Mouse (Mus musculus) midbrain, postnatal 0 days (tissue): ENCODE measurements at regions not wholly inside any gene's neighbourhood (a gene's known extent, or its start where the extent isn't known, plus 50 kb on each side); places are given as distances from the start of the nearest gene placed in this dataset.

Source experiments
- ATAC-seq: fragments of 200-750 bp; cut with Nextera tagmentation; 2 replicates; pipeline ENCODE4 v1.8.0; 2017; ENCODE audit warnings: moderate number of reproducible peaks, mild to moderate bottlenecking, moderate TSS enrichment, moderate library complexity; ENCODE audit not compliant: low FRiP score
- DNase-seq: peaks from one replicate; pipeline ENCODE4 v3.0.0-alpha.2; 2015; ENCODE audit warnings: low spot score
- H3K27ac ChIP-seq: fragments of 300-500 bp; sonication (generic); 2 replicates; pipeline ENCODE4 v1.5.1; 2014; ENCODE audit warnings: low read depth, mild to moderate bottlenecking, low read length, mixed read lengths
- H3K27me3 ChIP-seq: fragments of 300-500 bp; sonication (generic); 2 replicates; pipeline ENCODE4 v1.6.1; 2014; ENCODE audit warnings: low read length, control low read depth, mixed read lengths; ENCODE audit not compliant: insufficient read depth
- H3K36me3 ChIP-seq: fragments of 300-500 bp; sonication (generic); 2 replicates; pipeline ENCODE4 v1.6.1; 2014; ENCODE audit warnings: low read length, control low read depth, mixed read lengths; ENCODE audit not compliant: insufficient read depth
- H3K4me1 ChIP-seq: fragments of 300-500 bp; sonication (generic); 2 replicates; pipeline ENCODE4 v1.6.1; 2014; ENCODE audit warnings: mild to moderate bottlenecking, control low read depth, antibody characterized with exemption, low read length, mixed read lengths; ENCODE audit not compliant: insufficient read depth
- H3K4me2 ChIP-seq: fragments of 300-500 bp; sonication (generic); 2 replicates; pipeline ENCODE4 v1.6.1; 2014; ENCODE audit warnings: low read depth, mild to moderate bottlenecking, low read length, mixed read lengths; ENCODE audit not compliant: poor library complexity, severe bottlenecking
- H3K4me3 ChIP-seq: fragments of 300-500 bp; sonication (generic); 2 replicates; pipeline ENCODE4 v1.5.1; 2014; ENCODE audit warnings: low read depth, mild to moderate bottlenecking, low read length, moderate library complexity
- H3K9ac ChIP-seq: fragments of 300-500 bp; sonication (generic); replicated peaks from 2 replicates; pipeline ENCODE4 v1.6.1; 2014; ENCODE audit warnings: mild to moderate bottlenecking, low read length, moderate library complexity, mixed read lengths; ENCODE audit not compliant: poor library complexity, severe bottlenecking
- H3K9me3 ChIP-seq: fragments of 300-500 bp; sonication (generic); 2 replicates; pipeline ENCODE4 v1.6.1; 2016; ENCODE audit warnings: low read length, control low read depth
- CTCF ChIP-seq: IDR thresholded peaks from 2 replicates; pipeline ENCODE4 v1.5.1; 2016; ENCODE audit warnings: antibody characterized with exemption, mild to moderate bottlenecking
- WGBS: fragments of 180-500 bp; shearing (Covaris S2); extraction: QIAGEN DNeasy Blood & Tissue Kit; methylation state at CpG from one replicate; pipeline ENCODE4 v1.1.7; 2014; 5-methylcytosine and 5-hydroxymethylcytosine counted together

DNA sequence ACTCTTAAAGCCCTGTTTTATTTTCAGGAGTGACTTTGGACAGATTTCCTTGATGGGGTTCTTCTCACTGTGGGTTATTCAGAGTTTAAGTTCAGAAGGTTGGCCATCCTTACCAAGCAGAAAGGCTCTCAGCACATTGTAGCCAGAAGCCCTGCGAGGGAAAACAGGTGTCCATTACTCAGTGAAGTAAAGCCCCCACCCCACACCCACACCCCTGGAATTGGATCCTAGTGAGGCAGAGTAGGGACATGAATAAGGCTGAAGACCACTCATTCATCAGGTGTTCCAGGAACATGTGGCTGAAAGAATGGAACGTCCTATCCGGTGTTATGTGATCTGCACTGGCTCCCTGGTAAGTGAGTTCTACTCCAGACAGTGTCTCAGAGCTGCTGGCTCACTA, 602.3 kb downstream of the Tns3 start:
- H3K4me2 ChIP-seq = no peak overlapping the region
- DNase-seq (no peak), ATAC-seq (no peak)
- no peak for TF ChIP-seq CTCF
- H3K4me3 ChIP-seq = no peak overlapping the region
- H3K4me1 ChIP-seq = no peaks in the 10 kb centered on the region
- no peak overlapping the region for H3K27ac ChIP-seq
- WGBS = 88% methylated on average over 3 of the region's 3 CpGs
- no peaks in the 10 kb centered on the region for H3K36me3 ChIP-seq
- H3K27me3 ChIP-seq = no peaks in the 10 kb centered on the region
- no peaks in the 10 kb centered on the region for H3K9me3 ChIP-seq
- no peak overlapping the region for H3K9ac ChIP-seq

DNA sequence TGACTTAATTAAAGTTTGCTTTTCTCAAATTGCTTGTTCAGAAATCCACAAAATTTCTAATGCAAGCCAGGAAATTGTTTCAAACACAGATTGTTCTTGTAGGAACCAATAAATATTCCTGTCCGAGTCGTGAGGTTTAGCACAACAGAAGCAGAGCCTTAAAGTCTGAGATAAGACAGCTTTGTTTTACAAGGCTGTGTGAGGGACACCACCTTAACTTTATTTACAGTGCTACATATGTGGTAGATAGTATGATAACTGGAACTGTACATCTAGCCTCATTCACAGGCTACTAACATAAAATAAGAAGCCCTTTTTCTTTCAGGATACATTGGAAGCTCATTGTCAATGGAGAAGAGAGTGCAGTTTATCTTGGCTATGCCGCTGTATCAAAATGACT, 602.8 kb downstream of the Tns3 start:
- Histone ChIP-seq H3K9me3 (no peaks in the 10 kb centered on the region), H3K36me3 (no peaks in the 10 kb centered on the region), H3K4me2 (no peak overlapping the region), H3K27me3 (no peaks in the 10 kb centered on the region), H3K27ac (no peak overlapping the region), H3K9ac (no peak overlapping the region), H3K4me1 (no peaks in the 10 kb centered on the region), H3K4me3 (no peak overlapping the region)
- WGBS = 88% methylated on average over 3 of the region's 3 CpGs
- no peak for TF ChIP-seq CTCF
- DNase-seq (no peak), ATAC-seq (no peak)

DNA sequence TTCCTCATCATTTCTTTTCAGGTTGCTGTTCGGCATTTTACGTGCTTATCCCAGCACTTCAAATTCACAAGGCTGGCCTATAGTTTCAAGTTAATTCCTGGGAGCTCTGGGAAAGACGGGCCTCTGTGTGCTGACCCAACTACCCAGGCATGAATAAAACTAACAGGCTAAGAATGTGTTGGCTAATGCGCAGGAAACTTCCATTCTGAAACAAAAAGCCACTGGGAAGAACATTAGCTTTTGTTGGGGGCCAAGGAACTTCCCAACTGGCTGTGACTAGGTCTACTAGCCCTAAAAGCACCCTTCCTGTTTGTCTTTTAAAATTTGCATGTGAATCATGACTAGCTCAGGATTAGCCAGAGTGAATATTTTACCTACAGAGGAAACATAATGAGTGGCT, 612.8 kb downstream of the Tns3 start:
- 22% methylated on average over 4 of the region's 4 CpGs for WGBS
- Histone ChIP-seq H3K4me3 (no peak overlapping the region), H3K9me3 (no peaks in the 10 kb centered on the region), H3K36me3 (no peaks in the 10 kb centered on the region), H3K9ac (no peak overlapping the region), H3K4me1 (no peaks in the 10 kb centered on the region), H3K27me3 (no peaks in the 10 kb centered on the region), H3K27ac (no peak overlapping the region), H3K4me2 (no peak overlapping the region)
- DNase-seq (no peak), ATAC-seq (no peak)
- no peak for TF ChIP-seq CTCF

DNA sequence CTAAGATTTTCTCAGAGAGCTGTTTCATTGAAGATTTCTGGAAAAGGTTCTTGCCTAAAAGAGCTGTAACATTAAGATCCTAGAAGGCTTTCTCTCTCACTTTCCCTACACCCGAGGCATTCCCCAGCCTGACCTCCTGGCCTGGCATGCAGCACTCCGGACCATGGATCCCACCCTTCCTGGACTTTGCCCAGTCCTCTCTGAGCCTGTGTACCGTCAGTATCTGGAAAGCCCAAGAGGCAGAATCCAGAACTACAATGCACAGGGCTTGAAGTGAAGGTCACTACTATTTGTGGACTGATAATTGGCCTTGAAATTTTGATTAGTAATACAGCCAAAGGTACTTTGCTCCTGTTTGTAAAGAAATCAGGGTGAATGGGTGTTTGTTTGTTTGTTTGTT, 619.2 kb downstream of the Tns3 start:
- ATAC-seq (no peak), DNase-seq (no peak)
- 79% methylated on average over 3 of the region's 3 CpGs for WGBS
- Histone ChIP-seq H3K9me3 (no peaks in the 10 kb centered on the region), H3K27me3 (no peaks in the 10 kb centered on the region), H3K4me3 (no peak overlapping the region), H3K27ac (no peak overlapping the region), H3K4me2 (no peak overlapping the region), H3K9ac (no peak overlapping the region), H3K4me1 (no peaks in the 10 kb centered on the region), H3K36me3 (no peaks in the 10 kb centered on the region)
- no peak for TF ChIP-seq CTCF

DNA sequence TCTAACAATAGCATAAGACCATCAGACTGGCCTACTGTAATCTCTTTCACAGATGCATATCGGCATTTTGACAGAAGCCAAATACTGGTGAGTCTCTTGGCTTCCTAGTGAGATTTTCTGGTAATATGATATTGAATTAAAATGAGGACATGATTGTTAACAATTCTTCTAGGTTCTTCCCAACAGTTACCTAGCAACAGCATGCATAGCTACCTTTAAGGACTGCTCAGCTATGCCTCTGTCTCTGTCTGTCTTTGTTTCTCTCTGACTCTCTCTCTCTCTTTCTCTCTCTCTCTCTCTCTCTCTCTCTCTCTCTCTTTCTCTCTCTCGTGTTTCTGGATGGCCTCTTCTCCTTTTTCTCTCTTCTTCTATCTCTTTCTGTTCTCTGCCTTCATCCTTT, 634.2 kb downstream of the Tns3 start:
- DNase-seq (no peak), ATAC-seq (no peak)
- no peaks in the 10 kb centered on the region for H3K4me1 ChIP-seq
- H3K4me3 ChIP-seq = no peak overlapping the region
- no peak overlapping the region for H3K27ac ChIP-seq
- no peaks in the 10 kb centered on the region for H3K36me3 ChIP-seq
- no peaks in the 10 kb centered on the region for H3K27me3 ChIP-seq
- no peak overlapping the region for H3K9ac ChIP-seq
- H3K9me3 ChIP-seq = no peaks in the 10 kb centered on the region
- no peak for TF ChIP-seq CTCF
- no peak overlapping the region for H3K4me2 ChIP-seq
- WGBS = 59% methylated on average over 2 of the region's 2 CpGs

DNA sequence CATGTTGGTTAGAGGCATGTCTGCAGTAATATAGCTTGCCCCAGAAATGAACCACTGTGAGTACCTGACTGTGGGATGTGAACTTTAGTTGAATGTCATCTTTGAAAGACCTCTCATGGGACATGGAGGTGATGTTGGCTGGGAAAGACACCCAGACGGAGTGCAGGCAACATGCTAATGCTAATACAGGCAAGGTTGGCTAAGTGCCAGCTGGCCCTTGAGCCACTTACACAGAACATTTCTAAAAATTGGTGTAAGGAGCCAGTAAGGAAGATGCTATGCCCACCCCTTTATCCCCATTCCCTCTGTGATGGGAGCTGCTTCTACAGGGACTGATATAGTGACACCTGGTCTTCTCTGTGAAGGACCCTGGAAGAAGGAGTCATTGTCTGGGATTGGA, 656.5 kb downstream of the Tns3 start:
- Histone ChIP-seq H3K4me2 (no peak overlapping the region), H3K27ac (no peak overlapping the region), H3K9ac (no peak overlapping the region), H3K9me3 (no peaks in the 10 kb centered on the region), H3K4me1 (no peaks in the 10 kb centered on the region), H3K27me3 (no peaks in the 10 kb centered on the region), H3K4me3 (no peak overlapping the region), H3K36me3 (no peaks in the 10 kb centered on the region)
- ATAC-seq = no peak
- TF ChIP-seq CTCF = no peak
- 61% methylated on average over 1 of the region's 1 CpGs for whole genome bisulfite sequencing
- DNase-seq = peak; percentile 25

DNA sequence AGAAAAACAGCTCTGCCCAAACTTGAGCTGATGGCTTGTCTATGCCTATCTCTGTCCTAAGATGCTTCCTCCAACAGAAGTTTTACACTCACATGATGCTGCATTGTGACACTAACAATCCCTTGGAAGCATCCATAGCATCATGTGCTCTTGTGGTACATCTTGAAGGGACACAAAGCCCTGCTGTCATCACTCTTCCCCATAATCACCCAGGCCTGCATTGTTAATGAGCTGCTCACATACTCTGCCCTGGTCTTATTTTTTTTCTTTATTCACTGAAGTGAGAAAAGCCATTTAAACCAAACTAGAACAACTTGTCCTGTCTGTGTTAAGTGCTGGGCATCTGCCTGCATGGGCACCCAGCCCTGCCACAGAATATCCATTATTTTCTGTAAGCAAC, 683.3 kb downstream of the Tns3 start:
- Histone ChIP-seq H3K27me3 (no peaks in the 10 kb centered on the region), H3K4me1 (no peaks in the 10 kb centered on the region; the same call in 1 of the 2 replicates), H3K27ac (no peak overlapping the region), H3K9me3 (no peaks in the 10 kb centered on the region), H3K9ac (no peak overlapping the region), H3K36me3 (no peaks in the 10 kb centered on the region), H3K4me3 (no peak overlapping the region), H3K4me2 (no peak overlapping the region)
- no peak for TF ChIP-seq CTCF
- no peak for ATAC-seq
- no peak for DNase-seq
